Mouse (Mus musculus) left cerebral cortex, postnatal 14 days (tissue): Measurements from ENCODE around the gene Ado. TPM values are rescaled to one million over a fixed set of nuclear protein-coding genes. Genes with fewer than 3 reads are reported as not detected.

ENCODE experiments used
- DNase-seq, 2 experiments: peaks; one replicate each; pipeline ENCODE4 v3.0.0; 2021 to 2022; ENCODE audit warnings: low spot score in 2 of 2, mixed read lengths in 1 of 2
- intact Hi-C: fragments of 180-260 bp; cut with DNase I; formaldehyde crosslinking; loops from one replicate; pipeline ENCODE4 v1.15.1; 2025
- long read RNA-seq, 2 experiments: library from polyadenylated mRNA; stranded (forward); transcript quantifications; one replicate each; pipeline ENCODE4 v2.0.0; 2021
- total RNA-seq, 2 experiments: library from RNA; stranded (reverse); gene quantifications; 2 replicates each; pipeline ENCODE4 v1.2.3; 2021

The Ado gene
- 10 to 100 TPM; 37.6 to 39.0 TPM for total RNA-seq
- long read RNA-seq, experiment 1, full-length matches to known transcripts = 43 of 43 reads
- long read RNA-seq, experiment 1, partial matches to known transcripts = 0 of 43 reads
- long read RNA-seq, experiment 1, other reads (novel, unspliced or antisense) = 0 of 43 reads
- long read RNA-seq, experiment 2, full-length matches to known transcripts = 34 of 34 reads
- long read RNA-seq, experiment 2, partial matches to known transcripts = 0 of 34 reads
- long read RNA-seq, experiment 2, other reads (novel, unspliced or antisense) = 0 of 34 reads

DNA sequence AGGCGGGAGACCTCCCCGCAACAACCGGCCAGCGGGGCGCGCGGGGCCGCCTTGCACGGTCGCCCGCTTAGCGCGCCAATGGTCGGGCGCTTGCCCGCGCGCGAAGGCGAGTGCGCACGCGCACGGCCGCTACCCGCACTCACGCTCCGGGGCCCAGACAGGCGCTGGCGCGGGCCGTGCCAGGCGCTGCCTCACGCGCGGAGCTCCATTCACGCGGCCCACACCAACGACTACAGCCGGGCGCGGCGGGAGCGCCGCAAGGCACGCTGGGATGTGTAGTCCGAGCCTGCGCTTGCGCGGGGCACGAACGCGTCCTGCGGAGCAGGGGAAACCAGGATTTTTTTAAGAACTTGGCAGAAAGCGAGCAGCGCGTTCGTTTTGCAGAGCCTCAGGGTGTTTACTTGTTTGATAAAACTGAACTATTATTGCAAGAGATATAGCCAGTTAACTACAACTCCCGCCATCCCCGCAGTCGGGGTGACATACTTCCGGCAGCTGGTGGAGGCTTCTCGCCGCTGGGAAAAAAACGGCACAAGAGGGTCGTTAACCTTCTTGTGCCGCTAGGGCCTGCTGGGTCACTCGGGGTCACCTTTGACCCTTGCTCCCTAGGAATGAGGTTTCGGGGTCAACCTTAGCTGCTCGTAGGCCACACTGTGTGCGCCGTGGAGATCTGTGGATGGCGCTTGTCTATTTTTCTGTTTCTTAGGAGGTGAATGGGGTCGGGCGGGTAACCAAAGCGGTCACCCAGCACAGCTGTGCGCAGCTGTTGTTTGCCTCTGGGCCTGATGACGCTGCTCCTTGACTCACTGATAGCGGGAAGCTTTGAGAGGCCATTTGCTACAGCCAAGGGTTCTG, at the start of gene Ado:
Ado (minus strand) TSS at position 79 of the 855 bp plus-strand sequence.
- intact Hi-C loops = loop anchor here (10.0 kb wide), 1 partner anchor 426 kb away; the partner anchor contains the start of gene Rtkn2
- DNase-seq = peak; percentile 96

GRCm38 (mm10) chr10:67595278-67595677, 46.5 kb upstream of the Ado start:
- DNase-seq = no peak
- intact Hi-C loops = no loop called here

DNA sequence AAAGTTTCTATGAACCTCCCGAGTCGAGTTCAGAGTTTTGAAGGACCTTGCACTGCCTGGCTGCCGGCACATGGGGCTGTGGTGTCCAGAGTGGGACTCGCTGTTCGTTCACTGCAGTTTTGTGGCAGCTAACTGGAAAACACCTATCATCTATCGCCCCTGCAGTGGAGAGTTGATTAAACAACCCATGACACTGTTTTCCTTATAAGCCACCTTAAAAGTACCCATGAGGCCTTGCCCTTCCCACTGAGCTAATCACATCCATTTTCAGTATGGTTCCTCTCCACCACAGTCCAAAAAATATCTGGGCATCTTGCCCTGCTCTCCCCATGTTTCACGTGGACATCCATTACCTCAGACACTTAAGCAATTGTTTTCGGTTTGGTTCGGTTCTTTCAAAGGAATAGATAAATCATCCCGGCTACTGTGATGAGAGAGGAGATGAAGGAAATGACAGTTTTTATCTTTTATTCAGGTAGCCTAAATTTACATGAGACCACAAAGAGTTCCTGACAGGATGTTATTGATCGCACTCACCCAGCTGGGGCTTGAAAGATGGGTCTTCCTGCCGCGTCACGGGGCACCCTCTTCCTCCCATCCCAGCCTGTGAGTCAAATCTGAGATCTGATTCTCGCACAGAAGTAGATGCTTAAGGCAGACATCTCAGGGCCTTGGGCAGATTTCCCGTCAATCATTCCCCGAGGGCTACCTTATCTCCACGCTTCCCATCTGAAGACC, 37.3 kb upstream of the Ado start:
- intact Hi-C loops = no loop called here
- no peak for DNase-seq

DNA sequence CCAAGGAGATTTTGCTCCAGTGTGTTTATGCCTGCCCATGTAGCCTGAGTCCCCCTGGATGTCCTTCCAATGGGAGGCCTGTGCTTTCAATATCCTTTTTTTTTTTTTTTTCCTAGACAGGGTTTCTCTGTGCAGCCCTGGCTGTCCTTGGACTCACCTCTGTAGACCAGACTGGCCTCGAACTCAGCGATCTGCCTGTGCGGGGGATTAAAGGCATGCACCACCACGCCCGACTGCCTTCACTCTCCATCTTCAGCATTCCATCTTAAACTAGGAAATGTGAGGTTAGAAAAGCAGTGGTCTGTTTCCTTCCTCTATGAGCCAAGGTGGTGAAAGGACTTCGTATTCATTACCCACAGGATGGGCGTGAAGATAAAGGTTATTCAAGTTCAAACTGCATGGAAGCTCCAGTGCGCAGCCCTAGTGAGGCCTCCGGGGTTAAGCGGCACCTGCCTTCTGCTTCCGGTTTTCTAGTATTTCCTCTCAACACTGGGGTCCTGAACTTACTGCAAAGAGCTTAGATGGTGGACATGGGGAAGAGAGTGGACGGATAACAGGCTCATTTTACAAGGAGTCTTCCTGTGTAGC, 33.0 kb upstream of the Ado start:
- intact Hi-C loops = no loop called here

DNA sequence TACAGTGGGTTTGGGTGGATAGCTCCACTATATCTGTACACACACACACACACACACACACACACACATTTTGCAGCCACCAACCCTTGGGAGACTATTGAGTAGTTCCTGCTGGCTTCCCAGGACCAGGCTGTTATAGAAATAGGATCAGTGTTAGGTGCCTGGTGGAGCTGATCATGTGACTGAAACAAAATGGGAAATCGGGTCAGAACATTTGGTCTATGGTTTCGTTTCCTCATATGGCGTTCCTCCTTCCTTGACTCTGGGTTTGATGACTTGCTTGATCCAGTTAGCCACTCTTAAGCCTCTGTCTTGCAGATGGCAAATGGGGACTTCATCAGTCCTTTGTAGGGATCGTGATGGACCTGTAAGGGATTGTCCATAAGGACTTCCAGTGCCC, 31.1 kb upstream of the Ado start:
- no peak for DNase-seq
- intact Hi-C loops = no loop called here

More for the DNA sequence above, 33.0 kb upstream of the Ado start:
- DNase-seq = no peak

GRCm38 (mm10) chr10:67573310-67573709, 24.6 kb upstream of the Ado start:
- no peak for DNase-seq
- intact Hi-C loops = no loop called here

DNA sequence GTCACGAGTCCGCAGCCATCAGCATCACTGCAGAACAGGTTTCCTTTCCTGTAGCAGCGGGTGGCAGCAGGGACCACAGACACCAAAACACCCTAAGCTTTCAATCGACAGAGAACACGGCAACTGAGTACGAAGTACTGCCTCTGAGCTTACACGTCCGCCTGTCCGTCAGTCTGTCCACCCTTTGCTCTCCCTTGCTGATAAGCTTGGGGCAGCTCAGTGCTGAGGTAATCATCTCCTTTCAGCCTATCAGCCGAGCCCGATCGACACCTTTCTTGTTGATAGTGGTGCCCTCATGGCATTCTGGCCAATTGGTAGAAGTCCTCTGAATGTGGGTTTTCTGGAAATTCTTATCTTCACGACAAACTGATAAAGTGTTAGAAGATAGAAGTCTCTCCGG, 22.7 kb upstream of the Ado start:
- no peak for DNase-seq
- intact Hi-C loops = no loop called here

GRCm38 (mm10) chr10:67569539-67569938, 20.8 kb upstream of the Ado start:
- intact Hi-C loops = no loop called here
- DNase-seq = no peak

DNA sequence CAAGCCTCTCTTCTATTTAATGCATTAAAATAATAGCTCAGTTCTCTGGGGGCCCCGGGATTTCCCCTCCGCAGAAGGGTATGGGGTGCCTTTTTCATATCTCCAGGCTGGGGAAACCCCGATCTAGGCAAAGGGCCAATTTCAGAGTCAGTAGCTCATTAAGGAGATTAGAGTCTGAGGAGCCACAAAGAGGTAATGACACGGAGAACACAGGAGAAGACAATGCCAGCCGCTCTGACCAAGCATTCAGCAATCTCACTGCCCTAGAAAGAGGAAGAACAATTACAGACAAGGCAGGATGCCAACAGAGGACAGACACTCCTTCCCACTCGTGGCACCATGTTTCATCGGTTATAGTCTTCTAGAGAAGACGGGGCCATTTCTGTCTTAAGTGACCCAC, 17.3 kb upstream of the Ado start:
- intact Hi-C loops = no loop called here
- no peak for DNase-seq

DNA sequence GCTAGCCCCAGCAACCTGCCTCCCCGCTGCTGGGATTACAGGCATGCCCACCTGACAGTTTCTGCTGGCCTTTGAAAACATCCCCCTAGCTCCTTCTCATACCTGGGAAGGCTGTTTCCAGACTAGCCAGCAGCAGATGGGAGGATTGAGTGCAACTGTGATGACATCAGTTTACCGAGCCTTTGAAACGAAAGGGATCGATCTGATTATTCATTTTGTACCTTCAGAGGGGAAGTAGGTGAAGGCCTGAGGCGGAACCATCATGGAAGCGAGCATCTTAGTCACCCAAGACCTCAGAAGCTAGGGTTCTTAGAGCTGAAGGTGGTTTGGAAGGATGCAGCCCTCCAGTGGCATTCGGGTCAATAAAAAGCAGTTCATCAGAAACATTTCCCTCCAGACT, 15.8 kb upstream of the Ado start:
- intact Hi-C loops = no loop called here
- no peak for DNase-seq

GRCm38 (mm10) chr10:67561185-67561584, 12.4 kb upstream of the Ado start:
- no peak for DNase-seq
- intact Hi-C loops = no loop called here

- DNase-seq = no peak
- intact Hi-C loops = no loop called here
Measured at GRCm38 (mm10) chr10:67559765-67560394, 11.1 kb upstream of the Ado start.

GRCm38 (mm10) chr10:67558053-67558452, 9.3 kb upstream of the Ado start:
- intact Hi-C loops = no loop called here
- DNase-seq = peak in 1 of 2 experiments; percentile 15

GRCm38 (mm10) chr10:67548261-67548854, 397 bp downstream of the Ado start:
- intact Hi-C loops = loop anchor here (10.0 kb wide), 1 partner anchor 426 kb away; the partner anchor contains the start of gene Rtkn2
- peak in 1 of 2 experiments; percentile 42 for DNase-seq

GRCm38 (mm10) chr10:67547850-67548260, 900 bp downstream of the Ado start:
- intact Hi-C loops = loop anchor here (10.0 kb wide), 1 partner anchor 427 kb away; the partner anchor contains the start of gene Rtkn2
- DNase-seq = peak in 1 of 2 experiments; percentile 14

- no peak for DNase-seq
- intact Hi-C loops = loop anchor here (10.0 kb wide), 1 partner anchor 434 kb away; the partner anchor contains the start of gene Rtkn2
Measured at GRCm38 (mm10) chr10:67540591-67540990, 8.2 kb downstream of the Ado start.

DNA sequence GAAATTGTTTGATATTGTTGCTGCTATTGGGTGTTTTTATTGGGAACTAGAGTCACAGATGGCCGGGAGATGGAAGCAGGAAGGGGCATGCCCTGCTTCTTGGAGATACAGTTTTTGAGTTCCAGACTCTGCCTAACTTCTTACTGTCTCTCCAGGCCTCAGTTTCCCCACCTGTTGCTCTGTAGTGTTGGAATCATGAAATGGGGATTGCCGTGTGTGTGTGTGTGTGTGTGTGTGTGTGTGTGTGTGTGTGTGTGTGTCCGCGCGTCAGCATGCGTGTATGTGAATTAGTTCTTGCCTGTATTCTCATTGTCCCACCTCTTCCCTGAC, 9.4 kb downstream of the Ado start:
- intact Hi-C loops = loop anchor here (5.0 to 10.0 kb wide), 2 partner anchors 222 to 465 kb away; no protein-coding TSS in a partner anchor
- no peak for DNase-seq

DNA sequence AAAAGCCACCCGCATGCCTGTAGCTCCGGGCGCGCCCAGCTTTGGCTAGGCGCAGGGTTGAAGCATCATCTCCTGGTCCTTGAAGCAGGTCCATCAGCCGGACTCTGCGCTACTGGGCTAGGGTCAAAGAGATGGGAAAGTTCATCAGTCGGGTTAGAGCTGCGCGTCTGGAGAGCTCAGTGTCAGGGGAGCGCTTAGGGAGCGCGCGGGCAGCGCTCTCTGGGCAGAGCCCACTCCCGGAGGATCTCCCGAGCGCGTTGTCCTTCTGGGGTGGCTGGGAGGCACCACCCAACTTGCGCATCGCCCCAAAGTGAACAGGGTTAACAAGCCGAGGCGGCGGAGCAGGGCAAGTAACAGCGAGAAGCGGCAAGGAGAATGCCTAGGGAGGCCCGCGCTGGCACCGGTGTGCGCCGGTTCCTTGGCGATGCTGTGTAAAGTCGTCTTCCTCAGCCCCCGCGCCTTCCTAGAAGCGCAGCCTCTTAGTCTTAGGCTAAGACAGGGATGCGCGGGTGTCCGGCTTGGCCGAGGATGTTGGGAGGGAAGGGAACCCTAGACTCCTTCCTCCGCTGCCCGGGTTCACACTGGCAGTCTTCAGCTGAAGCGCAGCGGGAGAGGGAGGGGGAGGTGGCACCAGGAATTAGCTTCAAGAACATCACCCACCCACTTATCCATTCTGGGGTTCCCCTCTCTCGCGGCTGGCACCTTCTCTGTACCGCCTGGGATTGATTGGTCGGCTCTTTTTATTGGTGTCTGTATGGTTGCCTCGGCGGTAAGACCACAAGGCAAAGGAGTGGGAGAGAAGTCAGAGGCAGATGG, 10.0 kb downstream of the Ado start:
- intact Hi-C loops = loop anchor here (5.0 to 10.0 kb wide), 2 partner anchors 221 to 466 kb away; no protein-coding TSS in a partner anchor
- DNase-seq = peak in 1 of 2 experiments; percentile 22
